ENCODE assay signal across 18 mouse cellular contexts in the genomic region with DNA sequence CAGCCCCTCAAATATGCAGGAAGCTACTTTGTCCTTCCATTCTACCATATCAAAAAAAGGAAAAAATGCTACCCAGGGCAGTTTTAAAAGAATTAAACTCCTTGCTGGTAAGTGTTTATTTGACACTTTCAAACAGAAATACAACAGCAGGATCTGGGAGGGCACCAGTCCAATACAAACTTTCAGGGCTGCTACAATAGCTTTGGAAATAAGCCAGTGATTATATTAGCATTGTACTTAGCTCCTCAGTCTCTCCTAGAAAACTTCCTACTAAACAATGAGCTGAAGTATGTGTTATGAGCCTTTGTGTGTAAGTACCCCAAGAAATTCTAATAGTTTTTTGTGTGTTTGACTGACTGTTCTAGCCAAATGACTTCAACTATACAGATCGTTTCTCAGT.
DNase-seq lines count a peak whose midpoint lies in the region; ATAC-seq and TF ChIP-seq lines count a peak whose summit lies in the region.
"Had no signal": no experiment of that assay in that cellular context is flagged by ENCODE, and none has a peak within 500 bp of the region (broad histone marks: within the 10 kb centered on the region; RNA-seq: fewer than 3 reads in every experiment).

No protein-coding gene starts in this region.

- H3K4me2 ChIP-seq in kidney, embryonic 14.5 days (replicated peaks; ENCODE audit: low read depth, low read length), result no peak overlapping the region
- H3K4me2 ChIP-seq in heart, embryonic 16.5 days (ENCODE audit: low read depth, low read length), result peak overlapping the region; percentile 28; the same call in 1 of the 2 replicates
- no peak overlapping the region for H3K4me2 ChIP-seq in lung, embryonic 16.5 days (ENCODE audit: low read depth, low read length)
- H3K4me2 ChIP-seq: hindbrain, embryonic 14.5 days; limb, embryonic 15.5 days; midbrain, embryonic 13.5 days had no signal

- 58% methylated on average over 1 of the region's 1 CpGs for WGBS in kidney, adult 2 months
- 73% methylated on average over 1 of the region's 1 CpGs for WGBS in kidney, embryonic 14.5 days
- 45% methylated on average over 1 of the region's 1 CpGs for WGBS in heart, embryonic 16.5 days
- WGBS in lung, embryonic 16.5 days, result 68% methylated on average over 1 of the region's 1 CpGs

- TF ChIP-seq POLR2A in kidney, adult 2 months (IDR thresholded peaks at IDR 0.05; ENCODE audit: low read depth, low read length), result no peak

- H3K27ac ChIP-seq in kidney, adult 2 months (ENCODE audit: insufficient read depth, low read depth, low read length), result peak overlapping the region; percentile 68; the same call in 1 of the 2 replicates
- no peak overlapping the region for H3K27ac ChIP-seq in kidney, embryonic 14.5 days (ENCODE audit: low read depth, low read length)
- H3K27ac ChIP-seq in brown adipose tissue, adult 24 weeks (replicated peaks; ENCODE audit: low read depth, low read length), result peak overlapping the region; percentile 78
- H3K27ac ChIP-seq in heart, embryonic 16.5 days (ENCODE audit: low read length), result peak overlapping the region; percentile 74
- H3K27ac ChIP-seq in lung, embryonic 16.5 days (ENCODE audit: low read length), result peak overlapping the region; percentile 68
- H3K27ac ChIP-seq: hindbrain, embryonic 14.5 days; limb, embryonic 15.5 days; midbrain, embryonic 13.5 days; stomach, postnatal 0 days had no signal

- no peak overlapping the region for H3K4me3 ChIP-seq in kidney, adult 2 months (ENCODE audit: insufficient read depth, low read depth, low read length)
- no peak overlapping the region for H3K4me3 ChIP-seq in kidney, embryonic 14.5 days (ENCODE audit: low read length)
- no peak overlapping the region for H3K4me3 ChIP-seq in brown adipose tissue, adult 24 weeks (ENCODE audit: insufficient read depth, low read depth, low read length)
- no peak overlapping the region for H3K4me3 ChIP-seq in heart, embryonic 16.5 days (ENCODE audit: low read length)
- no peak overlapping the region for H3K4me3 ChIP-seq in lung, embryonic 16.5 days (ENCODE audit: low read length)
- H3K4me3 ChIP-seq: limb, embryonic 15.5 days; midbrain, embryonic 13.5 days had no signal

- no peaks in the 10 kb centered on the region for H3K36me3 ChIP-seq in kidney, adult 2 months (ENCODE audit: control insufficient read depth, insufficient read depth, low read length)
- H3K36me3 ChIP-seq in kidney, embryonic 14.5 days (ENCODE audit: control insufficient read depth, insufficient read depth, low read length), result no peaks in the 10 kb centered on the region
- H3K36me3 ChIP-seq in heart, embryonic 16.5 days (ENCODE audit: control insufficient read depth, insufficient read depth), result peaks cover 11% of the 10 kb centered on the region
- peaks cover 2% of the 10 kb centered on the region; the same call in 1 of the 2 replicates for H3K36me3 ChIP-seq in lung, embryonic 16.5 days (ENCODE audit: control insufficient read depth, insufficient read depth, low read length)
- H3K36me3 ChIP-seq: limb, embryonic 15.5 days; midbrain, embryonic 13.5 days had no signal

- no peaks in the 10 kb centered on the region for H3K4me1 ChIP-seq in kidney, adult 2 months (ENCODE audit: control insufficient read depth, insufficient read depth, low read length)
- no peaks in the 10 kb centered on the region for H3K4me1 ChIP-seq in kidney, embryonic 14.5 days (ENCODE audit: control insufficient read depth, insufficient read depth, low read length)
- peaks cover 10% of the 10 kb centered on the region for H3K4me1 ChIP-seq in brown adipose tissue, adult 24 weeks (ENCODE audit: control insufficient read depth, insufficient read depth, insufficient read length, low read length)
- H3K4me1 ChIP-seq in heart, embryonic 16.5 days (ENCODE audit: control insufficient read depth, insufficient read depth, low read length), result peaks cover 7% of the 10 kb centered on the region; the same call in 1 of the 2 replicates
- H3K4me1 ChIP-seq in lung, embryonic 16.5 days (replicated peaks; ENCODE audit: control insufficient read depth, insufficient read depth, low read length), result peaks cover 9% of the 10 kb centered on the region; the same call in 1 of the 2 replicates
- H3K4me1 ChIP-seq: limb, embryonic 15.5 days; midbrain, embryonic 13.5 days had no signal

- no peak for ATAC-seq in kidney, embryonic 14.5 days (ENCODE audit: low FRiP score, low TSS enrichment)
- ATAC-seq in heart, embryonic 16.5 days (replicated peaks; ENCODE audit: extremely low read depth, insufficient read depth, low FRiP score), result peak; percentile 42
- ATAC-seq in lung, embryonic 16.5 days (ENCODE audit: low read depth), result peak; percentile 48; the same call in 1 of the 2 replicates
- ATAC-seq: CD4-positive, CD25-positive, alpha-beta regulatory T cell, adult 4 months; intestine, embryonic 16.5 days; midbrain, embryonic 13.5 days had no signal

- peak; percentile 65 for DNase-seq in kidney, adult 2 months
- no peak for DNase-seq in ovary, postnatal 36 days (ENCODE audit: low spot score)
- no peak for DNase-seq in cerebellum, adult 11 months
- no peak for DNase-seq in cerebellum, postnatal 25 days
- DNase-seq: adrenal gland, postnatal 25 days; cerebellum, postnatal 36 days; gastrocnemius, postnatal 14 days; thymus, postnatal 36 days had no signal

- TF ChIP-seq CTCF in kidney, adult 2 months (conservative IDR thresholded peaks at IDR 0.05; ENCODE audit: insufficient read depth, insufficient read length, low read depth, low read length), result no peak

- H3K9me3 ChIP-seq in kidney, embryonic 14.5 days (ENCODE audit: control insufficient read depth, low read length), result peaks cover 3% of the 10 kb centered on the region; the same call in 1 of the 2 replicates
- H3K9me3 ChIP-seq in heart, embryonic 16.5 days (replicated peaks; ENCODE audit: control insufficient read depth, low read length), result peaks cover 7% of the 10 kb centered on the region; the same call in 1 of the 2 replicates
- H3K9me3 ChIP-seq in lung, embryonic 16.5 days (ENCODE audit: control insufficient read depth, low read length), result 0 out of 2 replicates have a peak, but pooled peaks cover 3% of the 10 kb centered on the region
- H3K9me3 ChIP-seq: limb, embryonic 15.5 days had no signal

- H3K27me3 ChIP-seq in kidney, adult 2 months (replicated peaks; ENCODE audit: control insufficient read depth, insufficient read depth, low read length), result no peaks in the 10 kb centered on the region
- H3K27me3 ChIP-seq in kidney, embryonic 14.5 days (ENCODE audit: control insufficient read depth, insufficient read depth, low read length), result no peaks in the 10 kb centered on the region
- no peaks in the 10 kb centered on the region for H3K27me3 ChIP-seq in heart, embryonic 16.5 days (ENCODE audit: control insufficient read depth, insufficient read depth, low read length)
- H3K27me3 ChIP-seq in lung, embryonic 16.5 days (ENCODE audit: control insufficient read depth, insufficient read depth, low read depth, low read length), result no peaks in the 10 kb centered on the region
- H3K27me3 ChIP-seq: limb, embryonic 15.5 days; midbrain, embryonic 13.5 days had no signal

- H3K9ac ChIP-seq in kidney, embryonic 14.5 days (ENCODE audit: low read depth, low read length), result no peak overlapping the region
- no peak overlapping the region for H3K9ac ChIP-seq in heart, embryonic 16.5 days (ENCODE audit: low read length)
- no peak overlapping the region for H3K9ac ChIP-seq in lung, embryonic 16.5 days (ENCODE audit: low read length)
- H3K9ac ChIP-seq: hindbrain, embryonic 14.5 days; limb, embryonic 15.5 days; midbrain, embryonic 13.5 days had no signal
